Mouse (Mus musculus): ENCODE measurements at regions not wholly inside any gene's neighbourhood (a gene's known extent, or its start where the extent isn't known, plus 50 kb on each side); places are given as distances from the start of the nearest gene placed in this dataset.

- no peak for DNase-seq (ENCODE audit: extremely low read depth, insufficient read length, low spot score)
These were observed 462.5 kb upstream of the Gm10131 start for GRCm38 (mm10) chr8:34574009-34574408.

GRCm38 (mm10) chr8:34573007-34573881 is 461.7 kb upstream of the Gm10131 start:
- no peak for DNase-seq (ENCODE audit: extremely low read depth, insufficient read length, low spot score)

DNA sequence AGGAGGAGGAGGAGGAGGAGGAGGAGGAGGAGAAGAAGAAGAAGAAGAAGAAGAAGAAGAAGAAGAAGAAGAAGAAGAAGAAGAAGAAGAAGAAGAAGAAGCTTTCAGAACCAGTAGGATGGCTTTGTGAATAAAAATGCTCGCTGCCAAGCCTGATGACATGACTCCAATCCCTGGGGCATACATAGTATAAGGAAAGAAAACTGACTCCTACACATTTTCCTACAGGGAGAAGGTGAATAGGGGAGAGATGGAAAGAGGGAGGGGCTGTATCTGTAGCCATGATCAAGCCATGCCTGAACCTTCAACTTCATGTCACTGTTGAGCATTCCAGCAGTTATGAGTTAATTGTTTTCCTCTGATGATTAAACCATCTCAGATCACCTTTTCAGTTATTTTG is 460.2 kb upstream of the Gm10131 start:
- DNase-seq (ENCODE audit: extremely low read depth, insufficient read length, low spot score) = no peak

GRCm38 (mm10) chr8:34562278-34562677 is 450.7 kb upstream of the Gm10131 start:
- DNase-seq (ENCODE audit: extremely low read depth, insufficient read length, low spot score) = no peak

DNA sequence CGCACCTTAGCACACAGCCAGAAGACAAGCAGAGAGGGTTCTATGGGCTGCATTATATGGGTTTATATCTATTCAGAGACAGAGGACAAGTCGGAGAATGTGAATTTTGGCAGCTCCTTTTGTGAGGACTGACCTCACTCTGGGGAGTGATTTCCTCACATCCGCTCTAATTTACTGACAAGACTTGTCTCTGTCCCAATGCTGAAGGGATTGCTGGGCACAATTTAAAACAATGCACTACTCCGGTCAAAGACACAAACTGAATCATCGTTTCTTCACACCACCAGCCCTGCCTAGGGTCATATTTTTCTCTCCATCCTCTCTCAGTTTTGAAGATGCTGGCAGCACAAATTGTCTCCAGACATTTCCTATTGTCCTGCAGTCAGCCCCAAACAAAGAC is 438.2 kb upstream of the Gm10131 start:
- no peak for DNase-seq (ENCODE audit: extremely low read depth, insufficient read length, low spot score)

GRCm38 (mm10) chr8:34546815-34547214 is 435.3 kb upstream of the Gm10131 start:
- DNase-seq (ENCODE audit: extremely low read depth, insufficient read length, low spot score) = no peak

GRCm38 (mm10) chr8:34542361-34543038 is 431.0 kb upstream of the Gm10131 start:
- DNase-seq (ENCODE audit: extremely low read depth, insufficient read length, low spot score) = no peak

DNA sequence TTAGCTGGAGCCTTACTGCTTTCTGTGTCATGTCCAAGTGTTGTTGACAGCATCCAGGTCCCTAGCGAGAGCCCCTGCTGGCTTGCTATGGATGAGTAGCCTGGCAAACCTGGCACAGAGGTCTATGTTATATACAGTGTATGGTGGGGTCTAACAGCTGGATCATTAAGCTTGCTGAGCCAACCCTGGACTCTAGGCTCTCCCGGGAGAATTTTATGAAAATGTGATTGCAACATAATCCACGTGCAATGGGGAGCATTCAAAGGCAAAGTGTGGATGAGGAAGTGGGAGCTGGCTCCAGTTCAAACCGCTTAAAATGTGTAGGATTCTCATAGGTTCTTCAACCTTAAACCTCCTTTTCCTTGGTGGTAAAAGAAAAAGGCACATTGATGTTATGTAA is 427.7 kb upstream of the Gm10131 start:
- DNase-seq (ENCODE audit: extremely low read depth, insufficient read length, low spot score) = no peak

DNA sequence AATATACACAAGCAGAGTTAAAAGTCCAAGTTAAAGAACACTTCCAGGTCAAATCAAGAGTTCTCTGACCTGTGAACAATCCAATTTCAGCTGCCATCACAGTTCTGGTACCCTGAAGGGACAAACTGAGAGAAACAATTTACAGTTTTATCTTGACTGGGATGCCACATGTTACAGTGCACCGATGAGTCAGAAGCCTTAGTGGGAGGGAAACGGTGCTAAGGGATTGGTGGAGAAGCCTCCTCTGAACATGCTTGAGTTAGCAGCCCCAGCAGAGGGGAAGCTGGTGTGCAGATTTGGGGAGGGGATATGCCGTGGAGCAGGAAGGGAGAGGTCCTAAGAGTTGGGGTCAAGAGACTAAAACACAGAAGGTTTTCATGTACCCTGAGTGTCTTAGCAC is 423.9 kb upstream of the Gm10131 start:
- DNase-seq (ENCODE audit: extremely low read depth, insufficient read length, low spot score) = no peak

GRCm38 (mm10) chr8:34533421-34533820 is 421.9 kb upstream of the Gm10131 start:
- no peak for DNase-seq (ENCODE audit: extremely low read depth, insufficient read length, low spot score)

DNA sequence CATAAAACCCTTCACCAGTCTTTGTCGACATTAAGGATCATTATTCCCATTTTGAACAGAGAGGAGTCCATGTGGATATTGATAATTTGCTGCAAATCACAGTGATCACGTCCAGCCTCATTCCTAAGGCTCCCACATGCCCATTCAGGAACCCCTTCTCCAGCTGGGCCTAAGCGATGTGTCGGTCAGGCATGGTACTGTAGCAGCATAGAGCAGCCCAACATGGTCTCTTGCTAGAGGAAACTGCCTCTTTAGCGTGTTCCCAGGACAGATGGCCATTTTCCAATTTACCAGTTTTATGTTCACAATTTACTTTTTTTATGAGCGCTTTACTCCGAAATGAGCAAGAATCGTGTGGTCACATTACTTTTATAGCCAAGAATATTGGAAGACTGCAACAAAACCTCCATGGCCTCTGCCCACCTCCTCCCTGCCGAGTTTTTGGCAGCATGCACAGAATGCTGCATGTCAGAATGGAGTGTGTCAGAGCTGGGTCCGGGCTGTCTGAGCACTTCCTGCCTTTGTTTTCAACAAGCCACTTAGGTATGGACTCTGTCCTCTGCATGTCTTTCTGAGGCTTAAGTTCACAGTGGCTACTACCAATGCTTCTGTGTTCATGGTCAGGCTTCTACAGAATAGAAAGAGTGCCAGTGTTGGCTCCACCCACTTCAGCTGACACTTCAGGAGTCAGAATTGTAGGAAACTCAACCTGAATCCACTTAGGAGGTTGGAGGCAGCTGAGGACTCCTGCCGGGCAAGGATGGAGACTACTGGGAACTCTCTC is 419.6 kb upstream of the Gm10131 start:
- no peak for DNase-seq (ENCODE audit: extremely low read depth, insufficient read length, low spot score)

GRCm38 (mm10) chr8:34530046-34530445 is 418.5 kb upstream of the Gm10131 start:
- peak; percentile 28 for DNase-seq (ENCODE audit: extremely low read depth, insufficient read length, low spot score)

- no peak for DNase-seq (ENCODE audit: extremely low read depth, insufficient read length, low spot score)
These were observed 417.9 kb upstream of the Gm10131 start for GRCm38 (mm10) chr8:34529452-34529851.

- no peak for DNase-seq (ENCODE audit: extremely low read depth, insufficient read length, low spot score)
These were observed 416.7 kb upstream of the Gm10131 start for GRCm38 (mm10) chr8:34528213-34528612.

- no peak for DNase-seq (ENCODE audit: extremely low read depth, insufficient read length, low spot score)
These were observed 413.7 kb upstream of the Gm10131 start for GRCm38 (mm10) chr8:34525231-34525630.

DNA sequence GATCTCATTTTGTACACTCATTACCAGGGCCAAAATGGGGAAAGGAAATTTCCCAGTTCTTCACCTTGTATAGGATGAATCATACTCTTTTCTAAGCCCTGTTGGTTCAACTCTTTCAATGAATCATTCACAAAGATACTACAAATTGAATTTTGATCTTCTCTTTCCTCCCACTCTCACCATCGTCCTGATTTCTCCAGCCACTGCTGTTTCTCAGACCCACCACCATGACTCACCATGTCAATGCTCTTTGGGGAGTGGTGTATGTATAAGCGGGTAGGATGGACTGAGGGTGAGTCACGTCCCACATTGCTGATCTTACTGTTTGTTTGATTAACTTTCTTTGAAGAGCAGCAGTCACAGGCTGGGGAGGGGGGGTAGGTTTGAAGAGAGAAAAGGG is 412.3 kb upstream of the Gm10131 start:
- DNase-seq (ENCODE audit: extremely low read depth, insufficient read length, low spot score) = peak; percentile 63

- no peak for DNase-seq (ENCODE audit: extremely low read depth, insufficient read length, low spot score)
These were observed 409.8 kb upstream of the Gm10131 start for GRCm38 (mm10) chr8:34521316-34521715.

DNA sequence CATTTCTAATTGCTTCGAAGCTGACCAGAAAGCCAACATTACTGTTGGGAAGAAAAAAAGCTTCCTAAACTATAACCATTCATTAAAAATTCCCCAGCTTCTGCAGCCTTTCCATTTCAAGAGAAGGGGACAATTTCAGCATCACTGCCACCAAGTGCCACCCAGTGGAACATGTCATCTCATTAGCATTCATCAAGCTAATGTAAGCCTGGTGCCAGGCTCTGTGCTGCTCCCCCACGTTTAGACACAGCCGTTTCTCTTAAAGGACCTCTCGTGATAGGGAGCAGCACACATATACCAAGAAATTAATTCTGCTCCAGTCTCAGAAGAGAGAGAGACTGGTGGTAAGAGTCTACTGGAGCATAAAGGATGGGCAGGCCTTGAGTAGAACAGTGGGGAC is 409.1 kb upstream of the Gm10131 start:
- DNase-seq (ENCODE audit: extremely low read depth, insufficient read length, low spot score) = no peak

- DNase-seq (ENCODE audit: extremely low read depth, insufficient read length, low spot score) = no peak
These were observed 402.0 kb upstream of the Gm10131 start for GRCm38 (mm10) chr8:34513459-34514090.

GRCm38 (mm10) chr8:34505829-34506555 is 394.5 kb upstream of the Gm10131 start:
- DNase-seq (ENCODE audit: extremely low read depth, insufficient read length, low spot score) = no peak

Data from 3134 (cell line).